In genomic region chr7:142585890-142586289, GRCm38 (mm10) we compare ENCODE assay signal across 16 mouse cellular contexts.
"Had no signal": no experiment of that assay in that cellular context is flagged by ENCODE, and none has a peak within 500 bp of the region (broad histone marks: within the 10 kb centered on the region; RNA-seq: fewer than 3 reads in every experiment).

No protein-coding gene starts in this region.

- H3K36me3 ChIP-seq: liver, embryonic 13.5 days; stomach, embryonic 15.5 days had no signal

- DNase-seq: kidney, adult 18-20 months; kidney, adult 9 months; kidney, postnatal 14 days; kidney, postnatal 4 days; liver, embryonic 13.5 days; lung, adult 2 months; lung, postnatal 14 days; lung, postnatal 4 days; midbrain, embryonic 14.5 days; right cerebral cortex, postnatal 4 days; thymus, adult 18-20 months; thymus, postnatal 36 days had no signal

- H3K4me2 ChIP-seq: liver, embryonic 13.5 days; midbrain, embryonic 11.5 days; stomach, embryonic 15.5 days had no signal

- H3K27ac ChIP-seq: liver, embryonic 13.5 days; stomach, embryonic 15.5 days had no signal

- H3K27me3 ChIP-seq: stomach, embryonic 15.5 days had no signal

- H3K4me3 ChIP-seq: liver, embryonic 13.5 days; stomach, embryonic 15.5 days had no signal

- H3K9ac ChIP-seq: liver, embryonic 13.5 days; stomach, embryonic 15.5 days had no signal

- H3K9me3 ChIP-seq: liver, embryonic 13.5 days; stomach, embryonic 15.5 days had no signal

- ATAC-seq: inflammation-experienced regulatory T-cells, adult 6 months; intestine, embryonic 16.5 days had no signal
